Mouse (Mus musculus) kidney, embryonic 15.5 days (tissue): ENCODE results near the gene Wfdc8. TPM values are rescaled to one million over a fixed set of nuclear protein-coding genes. Genes with fewer than 3 reads are reported as not detected.
"Not testable (repeated sequence)": the region's sequence is repeated elsewhere in the genome, so short reads cannot be mapped to it uniquely, and the experiment has no call there.

Experiments
- ATAC-seq: fragments of 200-750 bp; cut with Nextera tagmentation; replicated peaks from 2 replicates; pipeline ENCODE4 v1.8.0; 2017; ENCODE audit warnings: moderate TSS enrichment; ENCODE audit not compliant: low FRiP score
- H3K27ac ChIP-seq: fragments of 300-500 bp; sonication (generic); 2 replicates; pipeline ENCODE4 v1.5.1; 2015; ENCODE audit warnings: mild to moderate bottlenecking, inconsistent platforms
- H3K27me3 ChIP-seq: fragments of 300-500 bp; sonication (generic); 2 replicates; pipeline ENCODE4 v1.6.1; 2015; ENCODE audit warnings: inconsistent platforms
- H3K36me3 ChIP-seq: fragments of 300-500 bp; sonication (generic); 2 replicates; pipeline ENCODE4 v1.6.1; 2015; ENCODE audit warnings: inconsistent platforms
- H3K4me1 ChIP-seq: fragments of 300-500 bp; sonication (generic); 2 replicates; pipeline ENCODE4 v1.6.1; 2015; ENCODE audit warnings: inconsistent platforms
- H3K4me2 ChIP-seq: fragments of 300-500 bp; sonication (generic); 2 replicates; pipeline ENCODE4 v1.6.1; 2015; ENCODE audit warnings: moderate library complexity, mild to moderate bottlenecking, inconsistent platforms
- H3K4me3 ChIP-seq: fragments of 300-500 bp; sonication (generic); replicated peaks from 2 replicates; pipeline ENCODE4 v1.5.1; 2015; ENCODE audit warnings: mild to moderate bottlenecking, inconsistent platforms
- H3K9ac ChIP-seq: fragments of 300-500 bp; sonication (generic); 2 replicates; pipeline ENCODE4 v1.6.1; 2015; ENCODE audit warnings: mild to moderate bottlenecking, inconsistent platforms
- H3K9me3 ChIP-seq: fragments of 300-500 bp; sonication (generic); replicated peaks from 2 replicates; pipeline ENCODE4 v1.6.1; 2016; ENCODE audit warnings: inconsistent platforms
- WGBS: fragments of 180-500 bp; shearing (Covaris S2); methylation state at CpG from one replicate; pipeline ENCODE4 v1.1.7; 2015; ENCODE audit warnings: mixed read lengths; 5-methylcytosine and 5-hydroxymethylcytosine counted together
- polyA plus RNA-seq: library from polyadenylated mRNA; unstranded; fragments of >200 nt; fragmentation: Nextera tagmentation; extraction: Ambion mirVana; gene quantifications from 2 replicates; pipeline ENCODE4 v1.2.1, GENCODE M21; 2015

The Wfdc8 gene
- polyA plus RNA-seq, 1 experiment from 2014 or later, result not detected

DNA sequence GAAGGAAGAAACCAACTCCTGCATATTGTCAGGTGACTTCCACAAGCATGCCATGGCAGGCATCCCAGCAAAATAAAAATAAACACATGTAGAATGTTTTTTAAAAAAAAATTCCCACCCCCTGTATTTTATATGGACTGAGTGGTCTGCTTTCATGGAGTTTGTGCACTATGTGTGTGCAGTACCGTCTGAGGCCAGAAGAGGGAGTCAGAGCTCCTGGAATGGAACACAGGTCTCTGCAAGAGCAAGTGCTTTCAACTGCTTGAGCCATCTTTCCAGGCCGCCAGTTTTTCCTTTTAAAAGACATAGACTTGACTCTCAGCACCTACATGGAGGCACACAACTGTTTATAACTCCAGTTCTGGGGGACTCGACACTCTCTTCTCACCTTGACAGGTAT, 9.9 kb downstream of the Wfdc8 start:
- ATAC-seq, result no peak
- no peak overlapping the region for H3K27ac ChIP-seq
- no peak overlapping the region for H3K4me3 ChIP-seq
- H3K27me3 ChIP-seq, result no peaks in the 10 kb centered on the region
- H3K9me3 ChIP-seq, result no peaks in the 10 kb centered on the region
- no peaks in the 10 kb centered on the region for H3K36me3 ChIP-seq
- no peak overlapping the region for H3K4me2 ChIP-seq
- WGBS, result 86% methylated on average over 3 of the region's 3 CpGs
- H3K4me1 ChIP-seq, result 0 out of 2 replicates have a peak, but pooled peaks cover 3% of the 10 kb centered on the region
- H3K9ac ChIP-seq, result no peak overlapping the region

DNA sequence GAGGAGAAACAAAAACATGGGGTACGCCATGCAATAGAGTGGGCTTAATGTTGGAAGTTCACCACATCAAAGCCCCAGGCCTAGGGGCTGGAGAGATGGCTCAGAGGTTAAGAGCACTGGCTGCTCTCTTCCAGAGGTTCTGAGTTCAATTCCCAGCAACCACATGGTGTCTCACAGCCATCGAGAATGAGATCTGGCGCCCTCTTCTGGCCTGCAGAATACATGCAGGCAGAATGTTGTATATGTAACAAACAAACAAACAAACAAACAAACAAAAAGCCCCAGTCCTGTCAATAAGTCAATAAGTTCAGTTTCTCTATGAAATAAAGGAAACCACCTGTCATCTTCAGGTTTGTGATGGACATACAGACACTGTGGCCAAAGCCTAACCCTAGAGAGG, 13.2 kb downstream of the Wfdc8 start:
- Histone ChIP-seq H3K27me3 (no peaks in the 10 kb centered on the region), H3K4me2 (no peak overlapping the region), H3K9me3 (no peaks in the 10 kb centered on the region), H3K36me3 (no peaks in the 10 kb centered on the region), H3K4me1 (no peaks in the 10 kb centered on the region), H3K27ac (no peak overlapping the region), H3K9ac (no peak overlapping the region), H3K4me3 (no peak overlapping the region)
- WGBS, result 64% methylated on average over 3 of the region's 3 CpGs
- no peak for ATAC-seq

DNA sequence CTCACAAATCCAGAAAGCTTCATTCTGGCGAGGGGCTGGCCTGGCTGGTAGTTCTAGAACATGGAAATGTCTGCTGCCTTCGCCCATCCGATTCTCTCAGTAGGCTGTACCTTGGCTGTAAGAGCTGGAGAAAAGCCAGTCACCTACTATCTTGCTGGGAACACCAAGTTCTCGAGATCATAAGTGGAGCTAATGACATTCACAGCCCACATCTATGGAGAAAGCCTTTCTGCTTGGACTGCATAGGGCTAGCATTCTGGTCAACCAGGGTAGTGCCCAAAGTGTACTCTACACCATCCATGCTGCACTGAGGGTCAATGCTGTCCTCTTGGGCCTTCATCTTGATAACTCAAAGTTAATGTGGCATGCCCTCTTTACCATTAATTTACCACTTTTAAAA, 19.9 kb downstream of the Wfdc8 start, which contains the start of gene Eppin:
Eppin (minus strand) TSS at position 101 of the 400 bp plus-strand sequence.
- H3K27ac ChIP-seq, result no peak within 1 kb of the TSS
- ATAC-seq, result no peak

DNA sequence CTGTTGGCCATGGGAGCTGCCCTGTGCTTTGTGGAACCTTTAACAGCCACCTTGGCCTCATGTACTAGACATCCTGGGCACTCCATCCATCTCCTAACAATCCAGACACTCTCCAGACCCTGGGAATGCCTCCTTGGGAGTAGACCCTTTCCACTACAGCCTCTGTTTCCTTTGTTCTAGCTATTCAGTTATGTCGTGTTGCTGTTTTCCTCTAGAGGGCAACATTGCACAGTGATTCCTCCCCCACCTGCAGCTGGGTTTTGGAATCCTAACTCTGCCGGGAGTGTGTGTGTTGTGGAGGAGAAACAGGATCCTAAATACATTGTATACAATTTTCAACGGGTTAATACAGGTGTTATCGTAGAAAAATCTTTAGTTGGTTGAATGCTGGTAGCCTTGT, 21.4 kb downstream of the Wfdc8 start:
- H3K27ac ChIP-seq, result no peak overlapping the region
- H3K9ac ChIP-seq, result no peak overlapping the region
- H3K9me3 ChIP-seq, result no peaks in the 10 kb centered on the region
- no peaks in the 10 kb centered on the region for H3K27me3 ChIP-seq
- no peak for ATAC-seq
- no peak overlapping the region for H3K4me3 ChIP-seq
- H3K4me2 ChIP-seq, result no peak overlapping the region
- no peaks in the 10 kb centered on the region for H3K36me3 ChIP-seq
- H3K4me1 ChIP-seq, result peaks cover 21% of the 10 kb centered on the region
- WGBS, result 9% methylated on average over 4 of the region's 4 CpGs

More for the DNA sequence above, 19.9 kb downstream of the Wfdc8 start, which contains the start of gene Eppin:
- Histone ChIP-seq H3K4me2 (no peak within 1 kb of the TSS), H3K36me3 (no peaks in the 10 kb centered on the region), H3K9ac (no peak within 1 kb of the TSS), H3K27me3 (no peaks in the 10 kb centered on the region), H3K4me1 (peaks cover 21% of the 10 kb centered on the region), H3K4me3 (no peak within 1 kb of the TSS), H3K9me3 (no peaks in the 10 kb centered on the region)
- WGBS, result 78% methylated on average over 4 of the region's 4 CpGs

DNA sequence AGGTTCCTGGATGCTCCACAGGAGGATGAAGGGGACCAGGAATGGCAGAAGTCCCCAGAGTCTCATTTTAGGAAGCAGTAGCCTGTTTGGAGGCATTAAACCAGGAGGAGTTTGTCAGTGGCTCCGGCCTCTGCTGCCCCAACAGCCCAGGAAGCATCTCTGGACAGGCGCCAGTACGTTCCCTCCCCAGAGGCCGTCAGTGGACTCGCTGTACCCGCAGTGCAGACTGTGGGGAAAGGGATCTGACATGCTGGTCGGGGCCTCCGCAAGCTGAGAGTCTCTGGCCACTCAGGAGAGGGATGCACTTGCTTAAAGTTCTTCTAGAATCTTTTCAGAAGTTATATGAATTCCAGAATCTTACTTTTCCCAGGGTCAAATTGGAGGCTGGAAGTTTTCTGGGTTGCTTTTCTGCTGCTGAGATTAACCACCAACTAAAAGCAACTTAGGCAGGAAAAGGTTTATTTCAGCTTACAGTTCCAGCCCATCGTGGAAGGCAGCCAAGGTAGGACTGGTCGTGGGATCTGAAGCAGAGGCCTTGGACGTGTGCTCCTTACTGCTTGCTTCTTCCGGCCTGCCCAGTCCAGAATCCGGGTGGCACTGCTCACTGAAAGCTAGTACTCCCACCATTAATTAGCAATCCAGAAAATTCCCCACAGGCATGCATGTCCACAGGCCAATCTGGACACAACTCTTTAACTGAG, 28.3 kb downstream of the Wfdc8 start, which contains the start of gene Wfdc6a:
Wfdc6a (minus strand) TSS at position 423 of the 701 bp plus-strand sequence.
- not testable (repeated sequence) for H3K4me3 ChIP-seq, H3K27me3 ChIP-seq, H3K4me2 ChIP-seq, ATAC-seq, H3K9ac ChIP-seq, H3K9me3 ChIP-seq, H3K27ac ChIP-seq, H3K36me3 ChIP-seq
- WGBS, result 52% methylated on average over 13 of the region's 13 CpGs
- peaks cover 22% of the 10 kb centered on the region for H3K4me1 ChIP-seq

DNA sequence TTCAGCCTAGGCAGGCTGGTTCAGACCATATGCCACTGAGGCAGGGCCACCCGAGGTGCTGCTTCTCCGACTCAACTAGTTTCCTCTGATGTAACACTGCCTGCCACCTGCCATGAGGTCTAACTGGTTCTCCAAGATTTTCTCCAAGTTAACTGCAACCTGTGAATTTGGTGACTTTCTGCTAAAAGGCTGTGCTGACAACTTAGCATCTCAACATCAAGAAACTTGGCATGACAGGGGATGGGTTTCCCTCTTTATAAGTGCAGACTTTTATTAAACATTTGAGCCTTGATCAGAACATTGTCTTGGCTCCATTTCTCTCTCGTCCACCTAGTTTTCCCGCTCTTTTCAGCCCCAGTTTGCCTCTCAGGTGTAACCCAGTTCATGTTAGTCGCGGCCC, 40.1 kb downstream of the Wfdc8 start, which contains the start of gene Spint3:
Spint3 (minus strand) TSS at position 101 of the 400 bp plus-strand sequence.
- not testable (repeated sequence) for H3K36me3 ChIP-seq, H3K27ac ChIP-seq, H3K4me2 ChIP-seq, H3K9me3 ChIP-seq, H3K9ac ChIP-seq, H3K4me1 ChIP-seq, H3K4me3 ChIP-seq, ATAC-seq, H3K27me3 ChIP-seq
- 82% methylated on average over 6 of the region's 6 CpGs for WGBS

DNA sequence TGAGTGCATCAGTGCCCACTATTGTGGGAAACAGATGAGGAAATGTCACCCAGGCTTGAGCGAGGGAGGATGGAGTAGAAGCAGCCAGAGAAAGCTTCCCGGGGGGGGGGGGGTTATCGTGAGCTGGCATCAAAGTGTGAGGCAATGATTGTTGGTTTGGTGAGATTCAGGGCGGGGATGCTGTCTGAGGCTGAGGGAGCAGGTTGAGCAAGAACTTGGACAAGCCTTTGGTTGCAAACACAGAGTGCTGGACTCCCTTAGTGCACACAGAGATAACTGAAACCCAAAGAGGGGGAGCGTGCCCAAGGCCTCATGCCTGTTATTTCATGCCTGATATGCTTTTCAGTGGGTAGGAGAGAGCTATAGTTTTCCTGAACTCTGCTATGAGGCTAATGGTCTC, 46.0 kb downstream of the Wfdc8 start:
- Histone ChIP-seq H3K9me3 (no peaks in the 10 kb centered on the region; the same call in 1 of the 2 replicates), H3K9ac (no peak overlapping the region), H3K27me3 (peaks cover 3% of the 10 kb centered on the region; the same call in 1 of the 2 replicates), H3K4me1 (peaks cover 25% of the 10 kb centered on the region), H3K4me3 (no peak overlapping the region), H3K4me2 (no peak overlapping the region), H3K27ac (no peak overlapping the region), H3K36me3 (peaks cover 27% of the 10 kb centered on the region)
- no peak for ATAC-seq
- WGBS, result 87% methylated on average over 5 of the region's 5 CpGs

DNA sequence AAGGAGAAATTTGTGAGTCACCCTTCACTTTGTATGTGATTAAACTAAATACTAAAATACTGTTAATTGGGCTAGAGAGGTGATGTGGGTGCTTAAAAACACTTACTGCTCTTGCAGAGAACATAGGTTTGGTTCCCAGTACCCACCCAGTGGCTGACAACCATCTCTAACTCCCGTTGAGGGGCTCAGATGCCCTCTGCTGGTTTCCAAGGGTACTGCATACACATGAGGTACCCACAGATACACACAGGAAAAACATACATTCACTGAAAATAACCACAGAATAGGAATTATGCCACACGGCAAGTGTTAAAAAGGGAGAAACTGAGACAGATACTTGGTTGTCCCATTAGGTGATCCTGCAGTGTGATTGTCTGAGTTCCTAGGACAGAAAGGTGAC, 46.4 kb downstream of the Wfdc8 start:
- Histone ChIP-seq H3K36me3 (peaks cover 27% of the 10 kb centered on the region), H3K4me1 (peaks cover 29% of the 10 kb centered on the region), H3K9ac (no peak overlapping the region), H3K9me3 (no peaks in the 10 kb centered on the region; the same call in 1 of the 2 replicates), H3K27ac (no peak overlapping the region), H3K4me3 (no peak overlapping the region), H3K4me2 (no peak overlapping the region), H3K27me3 (peaks cover 7% of the 10 kb centered on the region)
- 80% methylated on average over 2 of the region's 2 CpGs for WGBS
- no peak for ATAC-seq

DNA sequence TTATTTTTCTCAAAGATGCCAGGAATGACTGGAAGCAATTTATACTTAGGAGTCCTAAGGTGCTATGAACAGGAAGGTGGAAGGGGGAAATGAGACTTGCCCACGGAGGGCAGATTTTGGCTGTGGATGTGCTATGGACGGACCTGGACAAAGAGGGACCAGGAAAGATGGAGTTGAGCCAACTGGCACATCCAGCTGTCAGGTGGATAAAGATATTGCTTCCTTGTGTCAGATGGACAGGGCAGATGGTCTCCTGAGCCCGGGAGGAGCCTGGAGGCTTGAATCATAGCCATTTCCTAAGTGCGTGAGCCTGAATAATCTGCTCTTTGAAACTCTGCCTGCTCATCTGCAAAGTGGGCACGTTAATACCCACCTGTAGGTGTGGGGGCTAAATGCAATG, 49.1 kb downstream of the Wfdc8 start:
- no peaks in the 10 kb centered on the region; the same call in 1 of the 2 replicates for H3K9me3 ChIP-seq
- peak overlapping the region; percentile 77 for H3K4me2 ChIP-seq
- ATAC-seq, result no peak
- peaks cover 31% of the 10 kb centered on the region for H3K4me1 ChIP-seq
- H3K27me3 ChIP-seq, result peaks cover 8% of the 10 kb centered on the region
- H3K36me3 ChIP-seq, result peaks cover 27% of the 10 kb centered on the region
- peak overlapping the region; percentile 54 for H3K4me3 ChIP-seq
- 55% methylated on average over 5 of the region's 5 CpGs for WGBS
- no peak overlapping the region for H3K27ac ChIP-seq
- H3K9ac ChIP-seq, result peak overlapping the region; percentile 52; the same call in 1 of the 2 replicates

DNA sequence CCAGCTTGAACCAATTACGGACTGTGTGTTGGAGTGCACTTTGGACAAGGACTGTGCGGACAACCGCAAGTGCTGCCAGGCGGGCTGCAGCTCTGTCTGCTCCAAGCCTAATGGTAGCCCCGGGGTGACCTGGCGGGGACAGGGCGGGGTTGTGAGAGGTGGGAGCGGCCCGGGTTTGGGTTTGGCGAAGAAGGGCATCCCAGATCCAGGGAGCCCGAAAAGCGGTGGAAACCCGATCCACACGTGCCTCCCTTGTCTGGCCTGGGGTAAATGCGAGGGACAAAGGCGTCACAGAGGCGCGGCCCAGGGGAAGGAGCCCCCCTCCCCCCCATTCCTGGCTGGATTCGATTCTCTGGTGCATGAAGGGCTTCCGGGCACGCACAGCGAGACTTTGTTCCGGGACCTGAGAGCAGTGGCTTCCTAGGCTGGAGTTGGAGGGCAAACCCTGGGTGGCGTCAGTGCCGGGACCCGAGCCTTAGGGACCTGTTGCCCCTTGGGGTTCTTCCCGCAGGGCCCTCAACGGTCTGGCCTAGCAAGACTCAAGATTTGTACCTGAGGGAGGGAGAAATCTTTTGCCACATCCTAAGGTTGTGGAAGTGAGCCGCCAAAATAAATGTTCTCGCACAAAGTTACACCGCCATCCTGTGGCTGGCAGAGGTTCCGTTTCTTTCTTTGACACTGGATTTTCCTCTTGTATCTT, 49.9 kb downstream of the Wfdc8 start:
- Histone ChIP-seq H3K4me1 (peaks cover 38% of the 10 kb centered on the region), H3K36me3 (peaks cover 27% of the 10 kb centered on the region), H3K9me3 (no peaks in the 10 kb centered on the region; the same call in 1 of the 2 replicates), H3K4me3 (peak overlapping the region; percentile 54), H3K27me3 (peaks cover 8% of the 10 kb centered on the region), H3K4me2 (peak overlapping the region; percentile 77), H3K27ac (peak overlapping the region; percentile 82), H3K9ac (peak overlapping the region; percentile 52)
- peak; percentile 81 for ATAC-seq
- under 1% methylated on average over 32 of the region's 32 CpGs for WGBS

DNA sequence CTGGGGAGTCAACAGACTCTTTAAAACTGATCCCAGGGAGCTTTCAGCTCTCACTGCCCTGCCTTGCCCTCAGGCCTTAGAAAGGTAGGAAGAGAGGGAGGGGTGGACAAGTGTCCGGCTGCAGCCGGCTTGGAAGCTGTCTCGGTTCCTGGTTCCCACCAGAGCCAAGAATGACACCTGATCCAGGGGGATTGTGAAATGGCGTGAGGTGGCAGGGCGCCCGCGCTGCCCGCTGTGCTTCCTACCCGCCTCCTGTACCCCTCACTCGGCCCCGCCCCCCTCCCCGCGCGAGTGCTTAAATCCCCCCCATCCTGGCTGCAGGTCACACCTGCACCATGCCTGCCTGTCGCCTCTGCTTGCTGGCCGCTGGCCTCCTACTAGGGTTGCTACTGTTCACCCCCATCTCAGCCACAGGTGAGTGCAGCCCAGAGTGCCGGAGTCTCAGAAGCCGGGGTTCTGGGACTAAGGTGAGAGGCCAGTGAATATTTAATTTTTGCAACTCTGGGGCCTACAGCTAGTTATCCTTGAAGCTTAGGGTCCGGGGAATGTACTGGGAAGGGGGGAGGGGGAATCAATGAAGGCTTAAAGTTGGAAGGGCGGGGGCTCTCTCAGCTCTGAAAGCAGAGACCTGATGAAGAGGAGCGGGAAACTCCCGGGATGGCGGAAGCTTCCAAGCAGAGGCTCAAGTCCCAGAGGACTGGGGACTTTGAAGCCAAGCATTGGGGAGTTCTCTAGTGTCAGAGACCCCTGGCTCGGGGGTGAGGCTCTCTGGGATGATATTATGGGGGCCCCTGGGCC, 50.8 kb downstream of the Wfdc8 start, which contains the start of gene Wfdc2:
Wfdc2 (plus strand) TSS at position 23 of the 798 bp plus-strand sequence.
- WGBS, result 5% methylated on average over 24 of the region's 24 CpGs
- Histone ChIP-seq H3K9me3 (no peaks in the 10 kb centered on the region; the same call in 1 of the 2 replicates), H3K36me3 (peaks cover 22% of the 10 kb centered on the region), H3K4me1 (peaks cover 38% of the 10 kb centered on the region), H3K27ac (peak within 1 kb of the TSS; percentile 82), H3K27me3 (peaks cover 12% of the 10 kb centered on the region), H3K4me3 (peak within 1 kb of the TSS; percentile 54), H3K4me2 (peak within 1 kb of the TSS; percentile 77), H3K9ac (peak within 1 kb of the TSS; percentile 52)
- ATAC-seq, result peak; percentile 30; the same call in 1 of the 2 replicates
